Mouse (Mus musculus): ENCODE measurements at regions not wholly inside any gene's neighbourhood (a gene's known extent, or its start where the extent isn't known, plus 50 kb on each side); places are given as distances from the start of the nearest gene placed in this dataset.
A peak's percentile ranks its signal among the peaks of the same experiment; 100 is the strongest.
"Not testable (repeated sequence)": the region's sequence is repeated elsewhere in the genome, so short reads cannot be mapped to it uniquely, and the experiment has no call there.

DNA sequence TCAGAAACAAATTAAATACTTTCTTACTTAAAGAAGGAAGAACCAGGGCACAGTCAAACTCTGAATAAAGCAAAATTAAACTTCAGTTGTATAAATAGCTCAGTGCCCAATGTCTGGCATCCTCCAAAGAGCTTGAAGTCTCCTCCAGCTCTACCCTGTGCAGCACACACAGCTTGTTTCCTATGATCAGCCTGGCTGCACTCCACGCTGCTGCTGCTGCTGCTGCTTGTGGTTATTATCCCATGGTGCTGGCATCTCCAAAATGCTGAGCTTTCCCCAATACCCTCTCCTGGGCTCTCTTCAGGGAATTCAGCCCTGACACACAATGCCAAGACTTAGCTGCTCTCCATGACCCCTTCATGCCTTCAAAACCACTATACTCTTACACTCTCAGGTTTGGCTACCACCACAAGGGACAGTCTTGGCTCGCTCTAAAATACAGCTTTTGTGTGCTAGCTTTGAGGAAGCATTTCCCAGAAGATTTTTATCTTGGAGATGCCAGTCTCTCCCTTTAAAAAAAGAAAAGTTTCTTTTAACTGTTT lies 121.0 kb downstream of the Rab10 start:
- peak; percentile 86 for DNase-seq (ENCODE audit: low read depth)

DNA sequence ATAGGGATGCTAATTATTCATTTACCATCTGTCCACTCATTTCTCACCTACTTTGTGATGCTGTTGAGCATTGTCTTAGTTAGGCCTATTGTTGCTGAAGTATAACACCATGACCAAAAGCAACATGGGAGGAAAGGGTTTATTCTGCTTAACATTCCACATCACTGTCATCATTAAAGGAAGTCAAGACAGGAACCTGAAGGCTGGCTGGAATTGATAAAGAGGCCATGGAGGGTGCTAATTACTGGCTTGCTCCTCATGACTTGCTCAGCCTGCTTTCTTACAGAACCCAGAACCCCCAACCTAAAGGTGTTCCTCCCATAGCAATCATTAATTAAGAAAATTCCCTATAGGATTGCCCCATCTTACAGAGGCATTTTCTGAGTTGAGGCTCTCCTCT lies 121.6 kb downstream of the Rab10 start:
- DNase-seq (ENCODE audit: low read depth), result no peak

- DNase-seq (ENCODE audit: low read depth), result no peak
Measured at GRCm38 (mm10) chr12:3173325-3173724, 136.4 kb downstream of the Rab10 start.

GRCm38 (mm10) chr12:3169705-3170287 lies 140.0 kb downstream of the Rab10 start:
- DNase-seq (ENCODE audit: low read depth), result not testable (repeated sequence)

DNA sequence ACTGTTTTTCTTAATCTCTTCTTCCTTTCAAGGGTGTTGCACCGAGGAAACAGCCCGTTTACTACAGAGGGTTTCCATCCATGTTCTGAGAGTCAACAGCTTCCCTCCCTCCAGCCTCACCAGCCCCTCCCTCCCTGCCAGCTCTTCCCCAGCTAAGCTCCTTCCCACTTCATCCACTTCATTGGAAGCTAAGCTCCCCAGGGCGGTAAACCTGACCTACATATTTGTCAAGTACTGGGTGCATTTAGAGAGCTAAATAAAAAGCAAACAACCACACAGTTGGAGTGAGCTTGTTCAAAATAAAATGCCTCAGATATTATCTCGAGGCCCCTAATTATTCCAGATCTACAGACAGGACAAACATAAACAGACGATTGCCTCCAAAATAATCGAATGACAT lies 148.1 kb downstream of the Rab10 start:
- DNase-seq (ENCODE audit: low read depth), result not testable (repeated sequence)

GRCm38 (mm10) chr12:3158771-3159170 lies 151.0 kb downstream of the Rab10 start:
- DNase-seq (ENCODE audit: low read depth), result not testable (repeated sequence)

- not testable (repeated sequence) for DNase-seq (ENCODE audit: low read depth)
Measured at GRCm38 (mm10) chr12:3153705-3154104, 156.1 kb downstream of the Rab10 start.

- not testable (repeated sequence) for DNase-seq (ENCODE audit: low read depth)
Measured at GRCm38 (mm10) chr12:3132553-3132952, 177.2 kb downstream of the Rab10 start.

DNA sequence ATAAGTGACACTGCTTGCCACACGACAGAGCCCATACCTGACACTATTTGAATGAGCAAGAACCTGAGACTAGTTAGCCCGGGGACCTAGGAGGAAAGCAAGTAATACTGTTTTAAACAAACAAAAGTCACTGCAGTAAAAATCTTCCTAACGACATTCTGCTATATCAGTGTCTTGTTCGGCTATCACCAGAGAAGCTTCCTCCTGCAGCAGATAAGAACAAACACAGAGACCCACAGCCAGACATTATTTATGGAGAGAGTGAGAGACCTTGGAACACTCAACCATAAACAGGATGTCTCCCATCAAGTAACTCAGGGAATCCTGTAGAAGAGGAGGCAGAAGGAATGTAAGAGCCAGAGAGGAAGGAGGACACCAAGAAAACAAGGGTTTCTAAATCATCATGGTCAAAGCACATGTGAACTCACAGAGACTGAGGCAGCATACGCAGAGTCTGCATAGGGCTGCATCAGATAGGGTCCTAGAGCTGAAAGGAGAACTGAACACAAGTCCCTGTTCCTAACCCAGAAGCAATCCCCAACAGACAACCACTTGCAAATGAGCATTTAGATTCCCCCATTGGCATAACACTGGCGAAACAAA lies 178.5 kb downstream of the Rab10 start:
- not testable (repeated sequence) for DNase-seq (ENCODE audit: low read depth)

- not testable (repeated sequence) for DNase-seq (ENCODE audit: low read depth)
Measured at GRCm38 (mm10) chr12:3127336-3127735, 182.4 kb downstream of the Rab10 start.

DNA sequence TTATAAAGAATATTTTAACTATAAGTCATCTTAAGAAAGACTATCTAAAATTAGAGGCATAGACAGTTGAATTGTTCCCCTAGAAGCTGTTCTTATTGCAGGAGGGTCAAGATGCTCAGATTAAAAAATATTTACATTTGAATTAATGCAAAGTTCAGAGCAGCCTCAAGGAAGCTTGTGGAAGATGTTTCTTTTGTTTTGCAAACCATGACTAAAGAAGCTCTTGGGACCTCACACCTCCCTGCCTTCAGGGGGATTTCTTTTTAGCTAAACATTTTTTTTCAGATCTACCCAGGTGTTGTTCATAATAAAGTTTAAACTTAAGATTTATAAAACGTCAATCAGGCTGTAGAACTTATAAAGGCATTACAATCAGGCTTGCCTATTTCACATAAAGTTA lies 185.7 kb downstream of the Rab10 start:
- no peak for DNase-seq (ENCODE audit: low read depth)

- DNase-seq (ENCODE audit: low read depth), result peak; percentile 84
Measured at GRCm38 (mm10) chr12:3110589-3110988, 199.2 kb downstream of the Rab10 start.

GRCm38 (mm10) chr12:3109671-3110070 lies 200.1 kb downstream of the Rab10 start:
- peak; percentile 8 for DNase-seq (ENCODE audit: low read depth)

- DNase-seq (ENCODE audit: low read depth), result not testable (repeated sequence)
Measured at GRCm38 (mm10) chr12:3101963-3102362, 207.8 kb downstream of the Rab10 start.

GRCm38 (mm10) chr12:3098175-3098574 lies 211.6 kb downstream of the Rab10 start:
- DNase-seq (ENCODE audit: low read depth), result peak; percentile 66

GRCm38 (mm10) chr12:3094509-3094908 lies 215.3 kb downstream of the Rab10 start:
- no peak for DNase-seq (ENCODE audit: low read depth)

DNA sequence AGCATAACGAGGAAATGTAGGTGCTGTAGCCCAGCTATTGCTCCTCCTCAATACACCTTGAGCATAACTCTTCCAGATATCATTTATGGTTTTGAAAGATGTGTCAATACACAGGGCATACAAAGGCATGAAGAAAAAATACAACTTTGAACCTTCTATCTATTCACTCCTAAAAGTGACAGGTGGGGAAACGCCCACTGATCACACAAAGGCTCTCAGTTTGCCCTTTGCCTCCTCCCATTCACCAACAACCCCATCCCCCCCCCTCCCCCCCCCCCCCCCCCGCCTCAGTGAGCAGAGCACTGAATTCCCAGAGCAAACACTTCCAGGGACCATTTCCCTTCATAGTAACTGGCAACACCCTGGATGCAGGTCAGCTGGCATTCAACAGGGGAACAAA lies 216.8 kb downstream of the Rab10 start:
- not testable (repeated sequence) for DNase-seq (ENCODE audit: low read depth)

GRCm38 (mm10) chr12:3049546-3049945 lies 260.2 kb downstream of the Rab10 start:
- not testable (repeated sequence) for DNase-seq (ENCODE audit: low read depth)

- DNase-seq (ENCODE audit: low read depth), result not testable (repeated sequence)
Measured at GRCm38 (mm10) chr12:3018446-3018845, 291.3 kb downstream of the Rab10 start.

DNA sequence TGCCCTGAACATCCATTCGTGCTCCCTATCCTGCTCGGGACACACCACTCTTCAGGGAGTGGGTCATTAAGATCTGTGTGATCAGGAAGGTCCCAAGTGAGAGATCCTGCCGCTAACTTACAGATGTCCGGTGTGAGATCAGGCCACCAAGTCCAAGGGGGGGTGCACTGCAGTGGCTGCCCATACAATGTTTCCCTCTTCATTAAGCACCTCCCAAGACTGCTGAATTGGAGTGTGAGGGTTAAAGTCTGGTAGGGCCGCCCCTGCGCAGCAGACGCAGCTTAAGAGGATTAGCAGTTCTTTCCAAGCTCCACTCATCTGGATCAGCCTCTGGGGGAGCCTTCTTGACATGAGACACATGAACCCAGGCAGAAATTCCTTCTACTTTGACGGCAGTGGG lies 293.0 kb downstream of the Rab10 start:
- DNase-seq (ENCODE audit: low read depth), result not testable (repeated sequence)

Measured in NIH3T3 (cell line).